Mouse (Mus musculus) MEL (cell line): ENCODE results near the gene Rpl5. TPM values are rescaled to one million over a fixed set of nuclear protein-coding genes. Genes with fewer than 3 reads are reported as not detected.

ENCODE experiments used
- DNase-seq: peaks from one replicate; pipeline ENCODE4 v3.0.0; 2011; ENCODE audit warnings: low read depth, low spot score
- H3K27ac ChIP-seq: 2 replicates; pipeline ENCODE4 v1.5.1; 2012; ENCODE audit warnings: low read depth, mild to moderate bottlenecking, control low read depth, low read length, moderate library complexity; ENCODE audit not compliant: control insufficient read depth
- H3K27me3 ChIP-seq, 2 experiments: fragments of 150-350 bp in 1 of 2; sonication (generic) in 1 of 2; 2 replicates each; pipeline ENCODE4 v1.6.1; 2012; ENCODE audit warnings: low read length in 2 of 2, mild to moderate bottlenecking in 2 of 2, improper control_type of control experiment in 1 of 2, moderate library complexity in 1 of 2; ENCODE audit not compliant: insufficient read depth in 2 of 2, control insufficient read depth in 1 of 2
- H3K36me3 ChIP-seq, 2 experiments: 2 replicates each; pipeline ENCODE4 v1.6.1; 2012 to 2014; ENCODE audit warnings: low read length in 2 of 2, improper control_type of control experiment in 1 of 2, inconsistent platforms in 1 of 2, mild to moderate bottlenecking in 1 of 2; ENCODE audit not compliant: insufficient read depth in 2 of 2, control insufficient read depth in 1 of 2
- H3K4me1 ChIP-seq, 2 experiments: fragments of 150-350 bp in 1 of 2; sonication (generic) in 1 of 2; 2 replicates each; pipeline ENCODE4 v1.6.1; 2012; ENCODE audit warnings: low read length in 2 of 2, improper control_type of control experiment in 1 of 2, mild to moderate bottlenecking in 1 of 2; ENCODE audit not compliant: insufficient read depth in 2 of 2, control insufficient read depth in 1 of 2
- H3K4me3 ChIP-seq, 2 experiments: fragments of 150-350 bp in 1 of 2; sonication (generic) in 1 of 2; 2 replicates each; pipeline ENCODE4 v1.5.1; 2012; ENCODE audit warnings: low read depth in 2 of 2, low read length in 2 of 2, mild to moderate bottlenecking in 2 of 2, moderate library complexity in 2 of 2, control low read depth in 1 of 2, improper control_type of control experiment in 1 of 2; ENCODE audit not compliant: control insufficient read depth in 1 of 2, insufficient read depth in 1 of 2
- H3K79me2 ChIP-seq: 2 replicates; pipeline ENCODE4 v1.6.1; 2012; ENCODE audit warnings: mild to moderate bottlenecking, low read length, moderate library complexity; ENCODE audit not compliant: control insufficient read depth, poor library complexity, insufficient read depth
- H3K9ac ChIP-seq: 2 replicates; pipeline ENCODE4 v1.6.1; 2012; ENCODE audit warnings: low read depth, mild to moderate bottlenecking, control low read depth, low read length, moderate library complexity; ENCODE audit not compliant: control insufficient read depth, poor library complexity, severe bottlenecking
- H3K9me3 ChIP-seq: fragments of 150-350 bp; sonication (generic); replicated peaks from 2 replicates; pipeline ENCODE4 v1.6.1; 2012; ENCODE audit warnings: mild to moderate bottlenecking, low read length, improper control_type of control experiment, moderate library complexity; ENCODE audit not compliant: insufficient read depth
- CHD2 ChIP-seq: IDR thresholded peaks from 2 replicates; pipeline ENCODE4 v1.6.1; 2011; ENCODE audit warnings: low read length, improper control_type of control experiment
- CTCF ChIP-seq, 3 experiments: IDR thresholded peaks in 2 of 3; conservative IDR thresholded peaks in 1 of 3; 2 replicates each; pipeline ENCODE4 v1.5.1; 2011 to 2012; ENCODE audit warnings: low read length in 3 of 3, low read depth in 2 of 3, mild to moderate bottlenecking in 2 of 3, improper control_type of control experiment in 1 of 3, inconsistent platforms in 1 of 3, mixed read lengths in 1 of 3, moderate library complexity in 1 of 3; ENCODE audit not compliant: control insufficient read depth in 1 of 3, insufficient read depth in 1 of 3, poor library complexity in 1 of 3, severe bottlenecking in 1 of 3
- E2F4 ChIP-seq: IDR thresholded peaks from 2 replicates; pipeline ENCODE4 v1.6.1; 2011; ENCODE audit warnings: low read depth, low read length, improper control_type of control experiment, borderline replicate concordance
- EP300 ChIP-seq, 2 experiments: IDR thresholded peaks; 2 replicates each; pipeline ENCODE4 v1.6.1; 2011; ENCODE audit warnings: improper control_type of control experiment in 2 of 2, low read length in 2 of 2, low read depth in 1 of 2, mild to moderate bottlenecking in 1 of 2
- ETS1 ChIP-seq: IDR thresholded peaks from 2 replicates; pipeline ENCODE4 v1.6.1; 2012; ENCODE audit warnings: low read depth, mild to moderate bottlenecking, inconsistent platforms, low read length, improper control_type of control experiment, moderate library complexity
- KAT2A ChIP-seq: conservative IDR thresholded peaks from 2 replicates; pipeline ENCODE4 v1.6.1; 2012; ENCODE audit warnings: low read depth, low read length, improper control_type of control experiment, inconsistent platforms
- MAFK ChIP-seq: IDR thresholded peaks from 2 replicates; pipeline ENCODE4 v1.6.1; 2011; ENCODE audit warnings: low read depth, mild to moderate bottlenecking, low read length, improper control_type of control experiment, borderline replicate concordance
- MAZ ChIP-seq: IDR thresholded peaks from 2 replicates; pipeline ENCODE4 v1.6.1; 2012; ENCODE audit warnings: low read depth, mild to moderate bottlenecking, inconsistent platforms, low read length, improper control_type of control experiment
- NELFE ChIP-seq: IDR thresholded peaks from 2 replicates; pipeline ENCODE4 v1.6.1; 2011; ENCODE audit warnings: low read depth, low read length, improper control_type of control experiment
- NRF1 ChIP-seq: IDR thresholded peaks from 2 replicates; pipeline ENCODE4 v1.6.1; 2014; ENCODE audit warnings: low read depth, mild to moderate bottlenecking, inconsistent platforms, low read length, improper control_type of control experiment, moderate library complexity; ENCODE audit not compliant: poor library complexity, insufficient read depth, severe bottlenecking
- POLR2A ChIP-seq, 2 experiments: IDR thresholded peaks; 2 replicates each; pipeline ENCODE4 v1.6.1; 2011 to 2012; ENCODE audit warnings: low read length in 2 of 2, mild to moderate bottlenecking in 2 of 2, control low read depth in 1 of 2, improper control_type of control experiment in 1 of 2, low read depth in 1 of 2, moderate library complexity in 1 of 2; ENCODE audit not compliant: control insufficient read depth in 1 of 2, insufficient read depth in 1 of 2, poor library complexity in 1 of 2
- POLR2AphosphoS2 ChIP-seq: IDR thresholded peaks from 2 replicates; pipeline ENCODE4 v1.6.1; 2011; ENCODE audit warnings: low read length, improper control_type of control experiment
- POLR2AphosphoS5 ChIP-seq: IDR thresholded peaks from 2 replicates; pipeline ENCODE4 v1.6.1; 2012; ENCODE audit warnings: low read depth, borderline replicate concordance, mild to moderate bottlenecking, inconsistent platforms, low read length, moderate library complexity, mixed read lengths
- RAD21 ChIP-seq: IDR thresholded peaks from 2 replicates; pipeline ENCODE4 v1.6.1; 2011; ENCODE audit warnings: mild to moderate bottlenecking, low read depth, low read length, improper control_type of control experiment
- SIN3A ChIP-seq: IDR thresholded peaks from 2 replicates; pipeline ENCODE4 v1.6.1; 2012; ENCODE audit warnings: low read length, improper control_type of control experiment, inconsistent platforms
- SMC3 ChIP-seq: IDR thresholded peaks from 2 replicates; pipeline ENCODE4 v1.6.1; 2011; ENCODE audit warnings: low read depth, low read length, improper control_type of control experiment
- TAL1 ChIP-seq: IDR thresholded peaks from 2 replicates; pipeline ENCODE4 v1.6.1; 2012; ENCODE audit warnings: mild to moderate bottlenecking, inconsistent platforms, low read length, moderate library complexity, mixed read lengths
- TBP ChIP-seq: IDR thresholded peaks from 2 replicates; pipeline ENCODE4 v1.8.0; 2011; ENCODE audit warnings: low read depth, low read length, improper control_type of control experiment
- TCF12 ChIP-seq: IDR thresholded peaks from 2 replicates; pipeline ENCODE4 v1.6.1; 2014; ENCODE audit warnings: low read depth, mild to moderate bottlenecking, inconsistent platforms, low read length, improper control_type of control experiment, moderate library complexity
- UBTF ChIP-seq: IDR thresholded peaks from 2 replicates; pipeline ENCODE4 v1.6.1; 2012; ENCODE audit warnings: low read depth, mild to moderate bottlenecking, inconsistent platforms, low read length, improper control_type of control experiment, moderate library complexity, borderline replicate concordance; ENCODE audit not compliant: insufficient read depth
- USF1 ChIP-seq: IDR thresholded peaks from 2 replicates; pipeline ENCODE4 v1.6.1; 2014; ENCODE audit warnings: low read depth, mild to moderate bottlenecking, inconsistent platforms, low read length, improper control_type of control experiment, moderate library complexity
- ZKSCAN1 ChIP-seq: IDR thresholded peaks from 2 replicates; pipeline ENCODE4 v1.6.1; 2012; ENCODE audit warnings: low read depth, mild to moderate bottlenecking, inconsistent platforms, low read length, improper control_type of control experiment, moderate library complexity
- ZNF384 ChIP-seq: IDR thresholded peaks from 2 replicates; pipeline ENCODE4 v1.6.1; 2012; ENCODE audit warnings: low read depth, mild to moderate bottlenecking, inconsistent platforms, low read length, improper control_type of control experiment
- polyA plus RNA-seq, 2 experiments: library from polyadenylated mRNA; stranded (reverse) in 1 of 2; unstranded in 1 of 2; fragments of >175 nt in 1 of 2; fragments of >200 nt in 1 of 2; gene quantifications; 2 replicates each; pipeline versions ENCODE4 v1.2.1 to v1.2.4; 2012; ENCODE audit warnings: low replicate concordance in 2 of 2, low read depth in 1 of 2; ENCODE audit not compliant: insufficient read length in 2 of 2, insufficient read depth in 1 of 2, missing spikeins in 1 of 2
- total RNA-seq: library from RNA; depleted of rRNA; stranded (reverse); fragments of 300-350 nt; gene quantifications from 2 replicates; pipeline ENCODE4 v1.2.3, GENCODE M21; 2012

Gene Rpl5
- total and polyA plus RNA-seq, 3 experiments, result 43.2 to 533 TPM; not detected in 1

GRCm38 (mm10) chr5:107877053-107877452 lies 23.2 kb upstream of the Rpl5 start:
- H3K4me1 ChIP-seq, result peaks cover 5 to 14% of the 10 kb centered on the region in 2 experiments
- H3K9me3 ChIP-seq, result no peaks in the 10 kb centered on the region
- no peaks in the 10 kb centered on the region for H3K27me3 ChIP-seq
- no peak for TF ChIP-seq POLR2AphosphoS5
- TF ChIP-seq KAT2A, result no peak
- TF ChIP-seq RAD21, result peak; percentile 26
- TF ChIP-seq CTCF (IDR thresholded peaks at IDR 0.05 in 2 of 3, conservative IDR thresholded peaks at IDR 0.05 in 1 of 3; ENCODE audit: control insufficient read depth in 1 of 3, insufficient read depth in 1 of 3, low read depth in 2 of 3, low read length in 3 of 3, poor library complexity in 1 of 3, severe bottlenecking in 1 of 3), result peak in 2 of 3 experiments; percentile 31 to 44; a peak in 4 of 6 replicates
- no peak overlapping the region for H3K27ac ChIP-seq
- H3K4me3 ChIP-seq, result no peak overlapping the region
- no peak for DNase-seq
- H3K36me3 ChIP-seq, result peaks cover 0 to 24% of the 10 kb centered on the region in 2 experiments; a peak in 2 of 4 replicates
- H3K79me2 ChIP-seq, result no peaks in the 10 kb centered on the region
- H3K9ac ChIP-seq, result no peak overlapping the region

- no peak for DNase-seq
- Histone ChIP-seq H3K9me3 (no peaks in the 10 kb centered on the region), H3K4me3 (no peak overlapping the region), H3K36me3 (no peaks in the 10 kb centered on the region), H3K9ac (no peak overlapping the region)
- TF ChIP-seq SIN3A (no peak), ZNF384 (no peak), UBTF (no peak), USF1 (no peak), E2F4 (no peak), POLR2AphosphoS2 (no peak), SMC3 (no peak), TAL1 (no peak), ETS1 (no peak), NRF1 (no peak), EP300 (IDR thresholded peaks at IDR 0.05; ENCODE audit: low read depth in 1 of 2, low read length in 2 of 2) (no peak), TBP (no peak), TCF12 (no peak), CTCF (IDR thresholded peaks at IDR 0.05 in 2 of 3, conservative IDR thresholded peaks at IDR 0.05 in 1 of 3; ENCODE audit: control insufficient read depth in 1 of 3, insufficient read depth in 1 of 3, low read depth in 2 of 3, low read length in 3 of 3, poor library complexity in 1 of 3, severe bottlenecking in 1 of 3) (no peak), ZKSCAN1 (no peak), MAFK (no peak), CHD2 (no peak), POLR2A (IDR thresholded peaks at IDR 0.05; ENCODE audit: control insufficient read depth in 1 of 2, insufficient read depth in 1 of 2, low read depth in 1 of 2, low read length in 2 of 2, poor library complexity in 1 of 2) (no peak), NELFE (no peak), MAZ (no peak)
- TF ChIP-seq, all 39 proteins: peak for 0
- Histone ChIP-seq H3K79me2 (no peaks in the 10 kb centered on the region), H3K4me1 (0 out of 4 replicates have a peak, but pooled peaks cover 0 to 3% of the 10 kb centered on the region in 2 experiments), H3K27me3 (no peaks in the 10 kb centered on the region), H3K27ac (no peak overlapping the region)
These were observed 19.6 kb upstream of the Rpl5 start for GRCm38 (mm10) chr5:107880710-107881109.
